Mouse (Mus musculus) heart, postnatal 10 days (tissue): Measurements from ENCODE around the gene Gm17428. TPM values are rescaled to one million over a fixed set of nuclear protein-coding genes. Genes with fewer than 3 reads are reported as not detected.

ENCODE experiments used
- DNase-seq, 2 experiments: peaks; one replicate each; pipeline ENCODE4 v3.0.0; 2021
- intact Hi-C: fragments of 180-260 bp; cut with DNase I; formaldehyde crosslinking; loops from one replicate; pipeline ENCODE4 v1.15.1; 2025
- microRNA-seq, 2 experiments: library from miRNA; unstranded; fragments of <30 nt; microRNA quantifications; one replicate each; pipeline ENCODE4 v1.2.0; 2022
- total RNA-seq, 2 experiments: library from RNA; stranded (reverse); gene quantifications; 2 replicates each; pipeline ENCODE4 v1.2.3; 2021

The Gm17428 gene
- total RNA-seq, 2 experiments from 2014 or later = not detected

- intact Hi-C loops = no loop called here
- peak; percentile 22 to 42 for DNase-seq
Observed at GRCm38 (mm10) chr14:55005967-55006366, 29.2 kb downstream of the Gm17428 start.

- peak in 1 of 2 experiments; percentile 10 for DNase-seq
- intact Hi-C loops = no loop called here
Observed at GRCm38 (mm10) chr14:55006541-55006940, 29.8 kb downstream of the Gm17428 start.

GRCm38 (mm10) chr14:55007120-55007908 is 30.6 kb downstream of the Gm17428 start:
- DNase-seq = peak; percentile 12 to 39
- intact Hi-C loops = no loop called here

DNA sequence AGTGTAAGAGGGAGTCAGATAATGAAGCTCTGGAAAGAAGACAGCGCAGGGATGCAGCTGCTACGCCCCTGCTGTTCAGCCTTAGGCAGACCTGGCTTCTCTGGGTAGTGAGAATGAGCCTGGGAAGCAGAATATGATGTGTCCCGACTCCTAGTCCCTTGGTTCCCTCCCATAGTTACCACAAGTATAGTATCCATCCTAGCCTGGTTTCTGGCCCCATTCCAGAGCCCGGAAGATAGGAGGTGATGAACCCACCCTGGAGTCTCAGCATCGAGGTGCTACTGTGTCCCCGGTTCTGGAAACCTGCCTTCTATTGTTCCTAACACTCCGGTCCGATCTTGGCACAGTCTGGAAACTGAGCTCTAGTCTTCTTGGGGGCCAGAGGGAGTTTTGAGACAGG is 31.7 kb downstream of the Gm17428 start:
- intact Hi-C loops = no loop called here
- DNase-seq = peak in 1 of 2 experiments; percentile 37

DNA sequence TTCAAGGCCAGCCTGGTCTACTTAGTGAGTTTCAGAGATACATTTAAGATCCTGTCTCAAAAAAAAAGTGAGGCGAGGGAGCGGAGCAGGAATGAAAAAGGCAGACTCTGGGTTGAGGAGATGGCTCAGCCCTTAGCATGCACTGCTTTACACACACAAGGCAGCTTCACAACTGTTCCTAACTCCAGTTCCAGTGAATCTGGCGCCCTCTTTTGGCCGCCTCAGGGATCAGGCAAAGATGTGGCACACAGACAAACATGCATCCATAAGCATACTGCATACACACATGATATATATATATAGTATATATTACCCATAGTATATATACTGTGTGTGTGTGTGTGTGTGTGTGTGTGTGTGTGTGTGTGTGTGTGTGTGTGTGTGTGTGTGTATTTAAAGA is 34.4 kb downstream of the Gm17428 start:
- no peak for DNase-seq
- intact Hi-C loops = no loop called here

DNA sequence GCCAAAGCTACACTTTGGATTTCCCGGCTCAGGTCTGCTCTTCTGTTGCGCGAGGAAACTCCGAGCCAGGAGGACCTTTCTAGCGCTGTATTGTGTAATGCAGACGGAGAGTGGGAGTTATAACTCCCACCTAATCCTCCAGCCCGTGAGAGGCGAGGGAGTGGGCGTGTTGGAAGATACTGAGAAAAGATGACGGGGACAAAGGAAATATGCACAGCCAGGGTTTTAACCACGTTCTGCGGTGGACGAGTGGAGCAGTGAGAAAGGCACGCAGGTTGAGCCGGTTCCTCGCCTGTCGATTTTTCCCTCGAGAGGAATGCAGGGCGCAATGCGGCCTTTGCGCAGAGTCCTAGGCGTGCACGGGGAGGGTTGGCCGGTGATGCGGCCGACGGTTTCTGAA is 37.9 kb downstream of the Gm17428 start:
- intact Hi-C loops = loop anchor here (2.0 kb wide), 3 partner anchors 76 to 172 kb away; no protein-coding TSS in a partner anchor
- DNase-seq = no peak

GRCm38 (mm10) chr14:55014991-55015766 is 38.4 kb downstream of the Gm17428 start, which contains the start of gene Ngdn:
TSS of gene Ngdn (plus strand) at chr14:55015454.
- intact Hi-C loops = loop anchor here (2.0 kb wide), 3 partner anchors 76 to 172 kb away; no protein-coding TSS in a partner anchor
- peak; percentile 99 to 100 for DNase-seq

DNA sequence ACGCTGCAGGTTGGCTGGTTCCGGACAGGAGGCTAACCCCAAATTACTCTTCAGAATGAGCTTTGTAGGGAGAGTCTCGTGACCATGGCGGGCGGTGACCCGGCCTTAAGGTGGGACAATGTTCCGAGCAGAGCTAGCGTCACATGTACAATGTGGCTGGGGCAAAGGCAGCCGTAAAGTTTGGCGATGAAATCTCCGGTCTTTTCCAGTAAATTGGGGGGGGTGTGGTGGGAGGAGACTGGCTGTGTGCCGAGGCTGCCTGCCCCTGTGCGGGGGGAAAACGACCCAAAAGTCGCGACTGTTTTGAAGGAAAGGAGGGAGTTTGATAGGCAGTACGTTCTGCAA is 39.0 kb downstream of the Gm17428 start:
- no peak for DNase-seq
- intact Hi-C loops = loop anchor here (2.0 kb wide), 3 partner anchors 77 to 173 kb away; no protein-coding TSS in a partner anchor

DNA sequence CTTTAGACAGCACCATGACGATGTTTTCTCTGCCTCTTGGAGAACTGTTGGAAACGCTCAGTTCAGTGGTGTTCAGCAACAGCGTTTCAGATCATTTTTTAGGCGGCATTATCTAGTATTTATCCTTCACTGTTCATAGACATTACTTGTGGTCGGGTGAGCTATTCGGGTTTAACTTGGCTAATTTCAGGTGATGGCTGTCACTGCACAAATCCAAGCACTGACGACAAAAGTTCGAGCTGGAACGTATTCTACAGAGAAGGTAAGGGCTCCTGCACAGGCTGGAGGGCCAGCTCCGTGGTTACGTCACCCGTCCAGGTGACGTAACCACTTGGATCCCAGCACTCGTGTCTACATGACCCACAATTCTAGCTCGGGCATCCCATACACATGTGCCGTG is 40.1 kb downstream of the Gm17428 start:
- intact Hi-C loops = no loop called here
- DNase-seq = no peak

DNA sequence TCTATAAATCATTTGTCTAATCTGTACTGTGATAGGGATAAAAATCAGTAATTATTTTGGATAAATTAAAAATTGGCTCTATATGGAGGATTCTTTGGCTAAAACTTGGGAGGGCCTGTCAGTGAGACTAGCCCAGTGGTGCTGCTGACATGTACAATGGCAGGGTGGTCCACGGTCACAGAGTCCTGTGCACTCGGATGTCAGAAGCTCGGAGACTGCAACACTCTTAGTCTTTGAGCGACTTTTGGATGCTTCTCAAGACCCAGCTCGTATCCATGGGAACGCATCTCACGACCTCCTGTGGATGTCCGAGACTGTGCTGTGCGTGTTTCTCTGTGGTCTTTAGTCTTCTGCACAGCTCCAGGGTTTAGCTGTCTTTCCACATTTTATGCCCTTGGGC is 43.7 kb downstream of the Gm17428 start:
- no peak for DNase-seq
- intact Hi-C loops = no loop called here

GRCm38 (mm10) chr14:55023011-55023410 is 46.3 kb downstream of the Gm17428 start:
- no peak for DNase-seq
- intact Hi-C loops = no loop called here

DNA sequence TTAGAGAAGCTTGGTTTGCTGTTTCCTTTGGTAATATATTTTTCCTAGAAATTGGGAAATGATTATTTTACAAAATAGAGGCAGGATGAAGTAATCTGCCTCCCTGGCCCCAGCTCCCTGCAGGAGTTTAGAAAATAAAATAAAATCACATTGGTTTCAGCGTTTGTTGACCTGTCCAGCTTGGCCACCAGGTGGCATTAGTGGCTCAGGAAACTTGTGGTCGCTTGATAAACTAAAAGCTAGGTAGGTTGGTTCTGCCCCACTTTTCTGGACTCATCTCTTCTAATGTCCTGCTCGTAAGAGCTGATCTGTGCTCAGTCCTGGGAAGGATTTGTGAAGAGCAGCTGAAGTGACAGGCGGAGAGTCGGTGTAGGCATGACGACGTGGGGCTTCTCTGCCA is 47.5 kb downstream of the Gm17428 start:
- intact Hi-C loops = loop anchor here (1.0 kb wide), 2 partner anchors 55 to 74 kb away; no protein-coding TSS in a partner anchor
- peak; percentile 59 to 77 for DNase-seq

GRCm38 (mm10) chr14:55025527-55025926 is 48.8 kb downstream of the Gm17428 start:
- DNase-seq = no peak
- intact Hi-C loops = no loop called here

Small RNAs within 50 kb of the gene (microRNA-seq; reads per million reads assigned to microRNA genes)
- gene Mir208a (2,035 to 4,380 reads per million in 2 experiments), gene Mir208b (1,844 to 5,145 reads per million in 2 experiments)

Other genes with a start within 250 kb of the Gm17428 start
- gene Slc7a8, start 195.0 kb upstream of the Gm17428 start, total RNA-seq = 1 to 10 TPM; 2.4 to 3.6 TPM
- not detected for gene Rnf212b, start 162.8 kb upstream of the Gm17428 start, total RNA-seq
- gene Homez, start 106.0 kb upstream of the Gm17428 start, total RNA-seq = 10 to 100 TPM in 1 of 2 experiments, 1 to 10 TPM in 1; 8.7 to 11.2 TPM
- 1 to 10 TPM; 5.6 to 6.2 TPM for gene Ppp1r3e, start 99.4 kb upstream of the Gm17428 start, total RNA-seq
- 10 to 100 TPM; 39.3 to 41.8 TPM for gene Bcl2l2, start 93.6 kb upstream of the Gm17428 start, total RNA-seq
- gene Gm20521, start 93.5 kb upstream of the Gm17428 start, total RNA-seq = 1 to 10 TPM in 1 of 2 experiments, not detected in 1; 1.6 TPM
- 100 to 1,000 TPM in 1 of 2 experiments, 10 to 100 TPM in 1; 99.4 to 103 TPM for gene Pabpn1, start 84.4 kb upstream of the Gm17428 start, total RNA-seq
- gene Slc22a17, start 63.8 kb upstream of the Gm17428 start, total RNA-seq = 10 to 100 TPM in 1 of 2 experiments, 1 to 10 TPM in 1; 9.6 to 10.8 TPM
- 1 to 10 TPM; 7.4 TPM for gene Efs, start 50.8 kb upstream of the Gm17428 start, total RNA-seq
- not detected for gene Il25, start 44.2 kb upstream of the Gm17428 start, total RNA-seq
- gene Cmtm5, start 40.7 kb upstream of the Gm17428 start, total RNA-seq = under 1 TPM in 1 of 2 experiments, not detected in 1; 0.91 TPM
- gene Myh6, start 10.0 kb upstream of the Gm17428 start, total RNA-seq = over 10,000 TPM; 20,580 to 20,870 TPM
- gene Myh7, start 17.7 kb downstream of the Gm17428 start, total RNA-seq = 1,000 to 10,000 TPM; 1,842 to 1,858 TPM
- gene Ngdn, start 38.5 kb downstream of the Gm17428 start, total RNA-seq = 10 to 100 TPM; 30.6 to 33.9 TPM
- gene Zfhx2, start 115.4 kb downstream of the Gm17428 start, total RNA-seq = 1 to 10 TPM; 2.2 to 3.4 TPM
- gene Thtpa, start 117.9 kb downstream of the Gm17428 start, total RNA-seq = 10 to 100 TPM; 11.3 to 13.8 TPM
- 1 to 10 TPM; 5.5 to 5.7 TPM for gene Ap1g2, start 129.7 kb downstream of the Gm17428 start, total RNA-seq
- gene Jph4, start 140.0 kb downstream of the Gm17428 start, total RNA-seq = under 1 TPM; 0.12 to 0.15 TPM
- not detected for gene Dhrs2, start 245.1 kb downstream of the Gm17428 start, total RNA-seq